Mouse (Mus musculus) lung, embryonic 16.5 days (tissue): ENCODE measurements around the gene Ssc5d. TPM values are rescaled to one million over a fixed set of nuclear protein-coding genes. Genes with fewer than 3 reads are reported as not detected.
A peak's percentile ranks its signal among the peaks of the same experiment; 100 is the strongest.

Experiments used
- ATAC-seq: fragments of 200-750 bp; cut with Nextera tagmentation; 2 replicates; pipeline ENCODE4 v1.8.0; 2017; ENCODE audit warnings: low read depth, mild to moderate bottlenecking, moderate library complexity
- H3K27ac ChIP-seq: fragments of 300-500 bp; sonication (generic); 2 replicates; pipeline ENCODE4 v1.5.1; 2014; ENCODE audit warnings: mild to moderate bottlenecking, control low read depth, low read length
- H3K27me3 ChIP-seq: fragments of 300-500 bp; sonication (generic); 2 replicates; pipeline ENCODE4 v1.6.1; 2014; ENCODE audit warnings: low read depth, low read length, mixed read lengths; ENCODE audit not compliant: control insufficient read depth, insufficient read depth
- H3K36me3 ChIP-seq: fragments of 300-500 bp; sonication (generic); 2 replicates; pipeline ENCODE4 v1.6.1; 2014; ENCODE audit warnings: low read length; ENCODE audit not compliant: control insufficient read depth, insufficient read depth
- H3K4me1 ChIP-seq: fragments of 300-500 bp; sonication (generic); replicated peaks from 2 replicates; pipeline ENCODE4 v1.6.1; 2014; ENCODE audit warnings: low read length, mixed read lengths; ENCODE audit not compliant: control insufficient read depth, insufficient read depth
- H3K4me2 ChIP-seq: fragments of 300-500 bp; sonication (generic); 2 replicates; pipeline ENCODE4 v1.6.1; 2014; ENCODE audit warnings: low read depth, low read length, control low read depth
- H3K4me3 ChIP-seq: fragments of 300-500 bp; sonication (generic); 2 replicates; pipeline ENCODE4 v1.5.1; 2014; ENCODE audit warnings: mild to moderate bottlenecking, low read length, control low read depth
- H3K9ac ChIP-seq: fragments of 300-500 bp; sonication (generic); 2 replicates; pipeline ENCODE4 v1.6.1; 2014; ENCODE audit warnings: low read length, control low read depth
- H3K9me3 ChIP-seq: fragments of 300-500 bp; sonication (generic); 2 replicates; pipeline ENCODE4 v1.6.1; 2016; ENCODE audit warnings: low read length; ENCODE audit not compliant: control insufficient read depth
- WGBS: fragments of 180-500 bp; shearing (Covaris S2); extraction: QIAGEN DNeasy Blood & Tissue Kit; methylation state at CpG from one replicate; pipeline ENCODE4 v1.1.7; 2014; 5-methylcytosine and 5-hydroxymethylcytosine counted together
- polyA plus RNA-seq: library from polyadenylated mRNA; unstranded; fragments of >200 nt; fragmentation: Nextera tagmentation; extraction: Ambion mirVana; gene quantifications from 2 replicates; pipeline ENCODE4 v1.2.1, GENCODE M21; 2015

The Ssc5d gene
- polyA plus RNA-seq, 1 experiment from 2014 or later: 2.4 TPM

- H3K4me3 ChIP-seq: peak overlapping the region; percentile 28
- under 1% methylated on average over 14 of the region's 14 CpGs for WGBS
- H3K27ac ChIP-seq: no peak overlapping the region; the same call in 1 of the 2 replicates
- peak overlapping the region; percentile 65; the same call in 1 of the 2 replicates for H3K9ac ChIP-seq
- H3K4me1 ChIP-seq: peaks cover 37% of the 10 kb centered on the region
- H3K36me3 ChIP-seq: peaks cover 19% of the 10 kb centered on the region
- no peaks in the 10 kb centered on the region for H3K27me3 ChIP-seq
- no peak for ATAC-seq
- no peaks in the 10 kb centered on the region for H3K9me3 ChIP-seq
- peak overlapping the region; percentile 54 for H3K4me2 ChIP-seq
These were observed 2.5 kb upstream of the Ssc5d start for GRCm38 (mm10) chr7:4922931-4923565.

- H3K4me3 ChIP-seq: peak overlapping the region; percentile 28
- 5% methylated on average over 37 of the region's 37 CpGs for WGBS
- H3K4me2 ChIP-seq: peak overlapping the region; percentile 54
- H3K36me3 ChIP-seq: peaks cover 19% of the 10 kb centered on the region
- no peaks in the 10 kb centered on the region for H3K9me3 ChIP-seq
- H3K27ac ChIP-seq: peak overlapping the region; percentile 92
- peaks cover 37% of the 10 kb centered on the region for H3K4me1 ChIP-seq
- no peaks in the 10 kb centered on the region for H3K27me3 ChIP-seq
- no peak for ATAC-seq
- H3K9ac ChIP-seq: peak overlapping the region; percentile 65
These were observed 1.8 kb upstream of the Ssc5d start for GRCm38 (mm10) chr7:4923586-4924364.

- H3K4me1 ChIP-seq: peaks cover 37% of the 10 kb centered on the region
- H3K9me3 ChIP-seq: no peaks in the 10 kb centered on the region
- H3K4me2 ChIP-seq: peak overlapping the region; percentile 54
- peak; percentile 3; the same call in 1 of the 2 replicates for ATAC-seq
- no peak overlapping the region for H3K4me3 ChIP-seq
- H3K27me3 ChIP-seq: no peaks in the 10 kb centered on the region
- H3K9ac ChIP-seq: no peak overlapping the region; the same call in none of the 2 replicates
- peaks cover 13% of the 10 kb centered on the region for H3K36me3 ChIP-seq
- WGBS: 2% methylated on average over 4 of the region's 4 CpGs
- H3K27ac ChIP-seq: peak overlapping the region; percentile 92
These were observed 1.1 kb upstream of the Ssc5d start for GRCm38 (mm10) chr7:4924483-4924882.

GRCm38 (mm10) chr7:4924891-4925301 is 689 bp upstream of the Ssc5d start:
- H3K4me2 ChIP-seq: no peak overlapping the region
- no peak overlapping the region; the same call in 1 of the 2 replicates for H3K9ac ChIP-seq
- H3K4me1 ChIP-seq: peaks cover 37% of the 10 kb centered on the region
- H3K27me3 ChIP-seq: no peaks in the 10 kb centered on the region
- H3K27ac ChIP-seq: peak overlapping the region; percentile 92
- no peak overlapping the region for H3K4me3 ChIP-seq
- peaks cover 9% of the 10 kb centered on the region for H3K36me3 ChIP-seq
- peak; percentile 72 for ATAC-seq
- no peaks in the 10 kb centered on the region for H3K9me3 ChIP-seq
- 13% methylated on average over 3 of the region's 4 CpGs for WGBS

- whole genome bisulfite sequencing: 71% methylated on average over 16 of the region's 16 CpGs
- H3K27ac ChIP-seq: no peak overlapping the region
- peaks cover 35% of the 10 kb centered on the region for H3K4me1 ChIP-seq
- H3K4me3 ChIP-seq: no peak overlapping the region
- no peaks in the 10 kb centered on the region for H3K36me3 ChIP-seq
- no peak for ATAC-seq
- no peak overlapping the region for H3K9ac ChIP-seq
- no peak overlapping the region for H3K4me2 ChIP-seq
- H3K9me3 ChIP-seq: no peaks in the 10 kb centered on the region
- no peaks in the 10 kb centered on the region for H3K27me3 ChIP-seq
These were observed 1.3 kb downstream of the Ssc5d start for GRCm38 (mm10) chr7:4926849-4927248.

GRCm38 (mm10) chr7:4927711-4928110 is 2.1 kb downstream of the Ssc5d start:
- no peak for ATAC-seq
- Histone ChIP-seq H3K4me3 (peak overlapping the region; percentile 27), H3K36me3 (no peaks in the 10 kb centered on the region), H3K9ac (0 out of 2 replicates have a peak overlapping the region, but pooled peaks have one; percentile 21), H3K9me3 (no peaks in the 10 kb centered on the region), H3K27me3 (no peaks in the 10 kb centered on the region), H3K4me1 (peaks cover 32% of the 10 kb centered on the region), H3K4me2 (peak overlapping the region; percentile 18), H3K27ac (no peak overlapping the region)
- WGBS: 45% methylated on average over 8 of the region's 8 CpGs

- H3K27me3 ChIP-seq: no peaks in the 10 kb centered on the region
- H3K4me1 ChIP-seq: peaks cover 26% of the 10 kb centered on the region
- H3K27ac ChIP-seq: no peak overlapping the region
- H3K4me2 ChIP-seq: peak overlapping the region; percentile 18
- H3K36me3 ChIP-seq: no peaks in the 10 kb centered on the region
- peak overlapping the region; percentile 49; the same call in 1 of the 2 replicates for H3K9ac ChIP-seq
- ATAC-seq: no peak
- 48% methylated on average over 15 of the region's 17 CpGs for WGBS
- no peaks in the 10 kb centered on the region for H3K9me3 ChIP-seq
- H3K4me3 ChIP-seq: peak overlapping the region; percentile 27
These were observed 2.7 kb downstream of the Ssc5d start for GRCm38 (mm10) chr7:4928323-4928722.

- Histone ChIP-seq H3K27me3 (no peaks in the 10 kb centered on the region), H3K4me2 (no peak overlapping the region), H3K9me3 (no peaks in the 10 kb centered on the region), H3K9ac (no peak overlapping the region), H3K4me3 (no peak overlapping the region), H3K4me1 (no peaks in the 10 kb centered on the region), H3K36me3 (no peaks in the 10 kb centered on the region), H3K27ac (no peak overlapping the region)
- WGBS: 73% methylated on average over 12 of the region's 12 CpGs
- ATAC-seq: no peak
These were observed 7.5 kb downstream of the Ssc5d start for GRCm38 (mm10) chr7:4933103-4933502.

- Histone ChIP-seq H3K4me2 (no peak overlapping the region), H3K27me3 (no peaks in the 10 kb centered on the region), H3K4me1 (no peaks in the 10 kb centered on the region), H3K9ac (no peak overlapping the region), H3K9me3 (no peaks in the 10 kb centered on the region), H3K4me3 (no peak overlapping the region), H3K27ac (no peak overlapping the region), H3K36me3 (no peaks in the 10 kb centered on the region)
- 69% methylated on average over 4 of the region's 4 CpGs for WGBS
- no peak for ATAC-seq
These were observed 8.8 kb downstream of the Ssc5d start for GRCm38 (mm10) chr7:4934160-4934914.
